15 mouse cellular contexts compared by ENCODE assay signal in the genomic region with DNA sequence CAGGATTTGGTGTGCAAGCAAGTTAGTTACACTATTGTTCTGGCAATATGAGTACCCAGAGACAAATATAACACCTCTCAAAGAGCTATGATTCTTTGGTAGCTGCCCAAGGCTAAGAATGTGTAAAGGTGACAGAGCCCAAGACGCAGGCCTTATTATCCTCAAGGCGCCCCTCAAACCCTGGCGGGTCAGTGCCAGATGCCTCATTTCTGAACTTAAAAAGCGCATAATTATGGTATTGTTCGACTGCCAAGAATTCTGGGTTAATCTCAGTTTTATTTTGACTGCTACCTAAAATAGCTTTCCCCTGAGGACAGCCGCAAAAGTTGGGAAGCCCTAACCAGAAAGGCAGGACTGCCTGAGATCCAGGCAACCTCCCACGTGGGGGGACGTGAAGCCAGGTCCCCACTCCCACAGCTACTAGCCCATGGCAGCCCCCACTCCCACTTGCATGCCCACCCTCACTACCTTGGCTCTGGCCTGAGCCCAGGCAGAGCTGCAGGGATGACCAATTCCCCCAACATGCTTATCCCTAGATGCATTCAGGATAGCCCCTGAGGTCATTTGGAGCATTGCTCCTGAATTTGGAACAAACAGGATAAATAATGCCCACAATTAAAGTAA.
DNase-seq lines count a peak whose midpoint lies in the region; ATAC-seq lines count a peak whose summit lies in the region.
"Had no signal": no experiment of that assay in that cellular context is flagged by ENCODE, and none has a peak within 500 bp of the region (broad histone marks: within the 10 kb centered on the region; RNA-seq: fewer than 3 reads in every experiment).

No protein-coding gene starts in this region.

- no peak overlapping the region for H3K9ac ChIP-seq in heart, embryonic 13.5 days
- no peak overlapping the region for H3K9ac ChIP-seq in neural tube, embryonic 13.5 days
- no peak overlapping the region for H3K9ac ChIP-seq in embryonic facial prominence, embryonic 14.5 days (ENCODE audit: low read depth, low read length)
- H3K9ac ChIP-seq: embryonic facial prominence, embryonic 15.5 days; liver, embryonic 14.5 days had no signal

- no peaks in the 10 kb centered on the region for H3K36me3 ChIP-seq in heart, embryonic 13.5 days
- no peaks in the 10 kb centered on the region for H3K36me3 ChIP-seq in heart, embryonic 10.5 days
- H3K36me3 ChIP-seq in neural tube, embryonic 13.5 days, result no peaks in the 10 kb centered on the region
- no peaks in the 10 kb centered on the region for H3K36me3 ChIP-seq in embryonic facial prominence, embryonic 14.5 days (ENCODE audit: control insufficient read depth, insufficient read depth, low read length)
- H3K36me3 ChIP-seq: embryonic facial prominence, embryonic 15.5 days had no signal

- H3K27me3 ChIP-seq in heart, embryonic 13.5 days (replicated peaks), result peaks cover 8% of the 10 kb centered on the region; the same call in 1 of the 2 replicates
- H3K27me3 ChIP-seq in heart, embryonic 10.5 days (ENCODE audit: insufficient read depth, poor library complexity, severe bottlenecking), result peaks cover 36% of the 10 kb centered on the region
- no peaks in the 10 kb centered on the region for H3K27me3 ChIP-seq in neural tube, embryonic 13.5 days
- H3K27me3 ChIP-seq in embryonic facial prominence, embryonic 14.5 days (replicated peaks; ENCODE audit: control insufficient read depth, insufficient read depth, low read length), result no peaks in the 10 kb centered on the region
- H3K27me3 ChIP-seq: CH12.LX; embryonic facial prominence, embryonic 15.5 days had no signal

- H3K4me3 ChIP-seq in heart, embryonic 13.5 days, result no peak overlapping the region
- no peak overlapping the region for H3K4me3 ChIP-seq in heart, embryonic 10.5 days
- no peak overlapping the region for H3K4me3 ChIP-seq in neural tube, embryonic 13.5 days
- no peak overlapping the region for H3K4me3 ChIP-seq in embryonic facial prominence, embryonic 14.5 days (ENCODE audit: low read depth, low read length)
- H3K4me3 ChIP-seq: embryonic facial prominence, embryonic 15.5 days had no signal

- peak overlapping the region; percentile 77 for H3K27ac ChIP-seq in heart, embryonic 13.5 days (replicated peaks)
- no peak overlapping the region for H3K27ac ChIP-seq in heart, embryonic 10.5 days
- H3K27ac ChIP-seq in neural tube, embryonic 13.5 days (replicated peaks), result 0 out of 2 replicates have a peak overlapping the region, but pooled peaks have one; percentile 23
- no peak overlapping the region for H3K27ac ChIP-seq in embryonic facial prominence, embryonic 14.5 days (replicated peaks; ENCODE audit: low read depth, low read length)
- H3K27ac ChIP-seq: embryonic facial prominence, embryonic 15.5 days; liver, embryonic 14.5 days had no signal

- no peaks in the 10 kb centered on the region for H3K9me3 ChIP-seq in heart, embryonic 13.5 days
- H3K9me3 ChIP-seq in heart, embryonic 10.5 days, result no peaks in the 10 kb centered on the region
- no peaks in the 10 kb centered on the region for H3K9me3 ChIP-seq in neural tube, embryonic 13.5 days
- no peaks in the 10 kb centered on the region for H3K9me3 ChIP-seq in embryonic facial prominence, embryonic 14.5 days (ENCODE audit: control insufficient read depth, low read length)
- H3K9me3 ChIP-seq: embryonic facial prominence, embryonic 15.5 days had no signal

- H3K4me2 ChIP-seq in heart, embryonic 13.5 days, result no peak overlapping the region
- H3K4me2 ChIP-seq in neural tube, embryonic 13.5 days, result no peak overlapping the region
- no peak overlapping the region for H3K4me2 ChIP-seq in embryonic facial prominence, embryonic 14.5 days (ENCODE audit: low read depth, low read length)
- H3K4me2 ChIP-seq: embryonic facial prominence, embryonic 15.5 days had no signal

- peaks cover 30% of the 10 kb centered on the region for H3K4me1 ChIP-seq in heart, embryonic 13.5 days
- H3K4me1 ChIP-seq in heart, embryonic 10.5 days, result peaks cover 19% of the 10 kb centered on the region
- peaks cover 21% of the 10 kb centered on the region for H3K4me1 ChIP-seq in neural tube, embryonic 13.5 days (replicated peaks)
- H3K4me1 ChIP-seq in embryonic facial prominence, embryonic 14.5 days (ENCODE audit: control insufficient read depth, insufficient read depth, low read length), result peaks cover 17% of the 10 kb centered on the region

- ATAC-seq in heart, embryonic 13.5 days (ENCODE audit: extremely low read depth, insufficient number of reproducible peaks, low FRiP score, low TSS enrichment), result no peak
- no peak for ATAC-seq in neural tube, embryonic 13.5 days (ENCODE audit: low read depth)
- ATAC-seq in embryonic facial prominence, embryonic 14.5 days (ENCODE audit: low read depth), result peak; percentile 41; the same call in 1 of the 2 replicates
- ATAC-seq: hindbrain, embryonic 16.5 days had no signal

- DNase-seq in heart, embryonic 10.5 days (ENCODE audit: low spot score), result no peak
- no peak for DNase-seq in neural tube, embryonic 10.5 days (ENCODE audit: extremely low spot score, low spot score)
- DNase-seq in embryonic facial prominence, embryonic 14.5 days (ENCODE audit: low spot score), result peak; percentile 80
- DNase-seq in telencephalon, adult 2 months (ENCODE audit: low read depth, low spot score), result peak; percentile 33
- DNase-seq in natural killer cell, adult 2 months (ENCODE audit: low spot score in 2 of 2), result no peak
- no peak for DNase-seq in adrenal gland, postnatal 25 days
- DNase-seq: cerebellum, postnatal 10 days; gastrocnemius, postnatal 10 days; thymus, postnatal 25 days had no signal

- WGBS in heart, embryonic 13.5 days, result 44% methylated on average over 8 of the region's 8 CpGs
- 59% methylated on average over 8 of the region's 8 CpGs for WGBS in heart, embryonic 10.5 days
- 45% methylated on average over 8 of the region's 8 CpGs for WGBS in neural tube, embryonic 13.5 days
- 26% methylated on average over 8 of the region's 8 CpGs for WGBS in embryonic facial prominence, embryonic 14.5 days

Comparison
In these comparisons a context has a peak if more than half of its experiments do, and no peak if none do; other contexts are left out.
1. H3K27ac ChIP-seq: peak in heart, embryonic 13.5 days (single experiment) and neural tube, embryonic 13.5 days (single experiment); none in heart, embryonic 10.5 days (single experiment) and embryonic facial prominence, embryonic 14.5 days (single experiment).
2. DNase-seq: peak in embryonic facial prominence, embryonic 14.5 days (single experiment) and telencephalon, adult 2 months (single experiment); none in heart, embryonic 10.5 days (single experiment), neural tube, embryonic 10.5 days (single experiment), natural killer cell, adult 2 months (0 of 2) and adrenal gland, postnatal 25 days (single experiment).